Mouse (Mus musculus) cerebellum, adult 2 months (tissue): Measurements from ENCODE around the gene Gm281.

Source experiments
- CTCF ChIP-seq: fragments of 200-500 bp; IDR thresholded peaks from 2 replicates; pipeline ENCODE4 v1.5.1; 2011; ENCODE audit warnings: low read depth, mild to moderate bottlenecking, control low read depth, low read length, moderate library complexity, borderline replicate concordance; ENCODE audit not compliant: insufficient read depth
- POLR2A ChIP-seq: fragments of 200-500 bp; IDR thresholded peaks from 2 replicates; pipeline ENCODE4 v1.6.1; 2011; ENCODE audit warnings: low read length, control low read depth, borderline replicate concordance; ENCODE audit not compliant: insufficient read depth

DNA sequence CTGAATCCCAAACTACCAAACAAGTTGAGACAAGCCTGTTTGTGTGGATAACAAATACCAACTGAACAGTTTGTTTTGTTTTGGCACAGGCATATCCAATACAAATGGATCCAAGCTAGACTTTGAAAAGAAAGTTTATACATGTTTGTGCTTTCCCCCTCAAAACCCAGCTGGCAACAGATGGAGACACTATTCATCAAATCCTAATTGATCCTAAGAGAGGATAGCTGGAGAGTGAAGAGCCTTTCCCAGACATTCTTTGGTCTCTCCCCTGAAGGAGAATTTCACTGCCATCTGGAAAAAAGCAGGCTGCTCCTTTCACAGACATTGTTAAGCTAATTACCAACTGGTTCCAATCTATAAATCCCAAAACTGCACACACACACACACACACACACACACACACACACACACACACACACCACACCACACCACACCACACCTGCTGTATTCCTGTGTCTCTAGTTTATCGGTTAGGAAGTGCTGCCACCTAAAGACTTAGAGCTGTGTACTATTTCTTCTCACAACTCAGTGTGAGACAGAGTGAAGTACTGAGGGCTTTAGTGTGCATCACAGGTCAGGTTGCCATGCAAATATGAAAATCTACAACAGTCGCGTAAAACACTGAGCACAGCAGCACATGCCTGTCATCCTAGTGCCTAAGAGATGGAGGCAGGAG is 101.3 kb downstream of the Gm281 start:
- TF ChIP-seq CTCF (no peak), POLR2A (no peak)
